In genomic region chr12:100937441-100938360, GRCm38 (mm10) we compare ENCODE assay signal across 9 mouse cellular contexts. TPM values are rescaled to one million over a fixed set of nuclear protein-coding genes. Genes with fewer than 3 reads are reported as not detected.
DNase-seq lines count a peak whose midpoint lies in the region; ATAC-seq and TF ChIP-seq lines count a peak whose summit lies in the region.
"Had no signal": no experiment of that assay in that cellular context is flagged by ENCODE, and none has a peak within 500 bp of the region (broad histone marks: within the 10 kb centered on the region; RNA-seq: fewer than 3 reads in every experiment).

No protein-coding gene starts in this region.

- no peak for TF ChIP-seq CTCF in liver, adult 2 months (IDR thresholded peaks at IDR 0.05; ENCODE audit: low read depth, low read length)
- TF ChIP-seq CTCF in forebrain, postnatal 0 days (IDR thresholded peaks at IDR 0.05; ENCODE audit: low read depth): no peak

- TF ChIP-seq POLR2A in liver, adult 2 months (IDR thresholded peaks at IDR 0.05; ENCODE audit: extremely low read depth, insufficient read depth, low read length): no peak

- H3K4me3 ChIP-seq in liver, adult 2 months (ENCODE audit: insufficient read depth, low read depth, low read length): peak overlapping the region; percentile 12; the same call in 1 of the 2 replicates
- H3K4me3 ChIP-seq in forebrain, postnatal 0 days (ENCODE audit: low read depth, low read length): no peak overlapping the region
- no peak overlapping the region for H3K4me3 ChIP-seq in kidney, embryonic 15.5 days (replicated peaks)
- H3K4me3 ChIP-seq: neural tube, embryonic 12.5 days had no signal

- no peak overlapping the region for H3K9ac ChIP-seq in liver, adult 2 months (ENCODE audit: low read depth, low read length)
- H3K9ac ChIP-seq in forebrain, postnatal 0 days: no peak overlapping the region
- no peak overlapping the region for H3K9ac ChIP-seq in kidney, embryonic 15.5 days
- H3K9ac ChIP-seq: neural tube, embryonic 12.5 days had no signal

- WGBS in liver, adult 2 months: 76% methylated on average over 21 of the region's 21 CpGs
- WGBS in forebrain, postnatal 0 days: 68% methylated on average over 21 of the region's 21 CpGs
- 54% methylated on average over 21 of the region's 21 CpGs for WGBS in kidney, embryonic 15.5 days

- peak overlapping the region; percentile 38; the same call in 1 of the 2 replicates for H3K27ac ChIP-seq in liver, adult 2 months (replicated peaks; ENCODE audit: insufficient read depth, low read depth, low read length)
- H3K27ac ChIP-seq in forebrain, postnatal 0 days (ENCODE audit: low read depth, low read length): no peak overlapping the region
- H3K27ac ChIP-seq in kidney, embryonic 15.5 days: peak overlapping the region; percentile 80
- H3K27ac ChIP-seq: neural tube, embryonic 12.5 days had no signal

- peak; percentile 21; the same call in 1 of the 2 replicates for ATAC-seq in forebrain, postnatal 0 days
- ATAC-seq in kidney, embryonic 15.5 days (replicated peaks; ENCODE audit: low FRiP score): peak; percentile 47

- no peak for DNase-seq in liver, adult 2 months (ENCODE audit: extremely low read depth, low read depth, low spot score)
- no peak for DNase-seq in liver
- no peak for DNase-seq in forebrain, postnatal 0 days
- DNase-seq in skeletal muscle tissue, adult 2 months (ENCODE audit: low read depth, low spot score): peak; percentile 34
- DNase-seq in cerebellum, adult 8-10 months: no peak
- DNase-seq in B cell, adult 2 months: no peak
- no peak for DNase-seq in layer of hippocampus, postnatal 36 days

- no peaks in the 10 kb centered on the region for H3K9me3 ChIP-seq in forebrain, postnatal 0 days (ENCODE audit: low read length)
- H3K9me3 ChIP-seq in kidney, embryonic 15.5 days (replicated peaks): no peaks in the 10 kb centered on the region
- H3K9me3 ChIP-seq: neural tube, embryonic 12.5 days had no signal

- H3K27me3 ChIP-seq in liver, adult 2 months (ENCODE audit: control insufficient read depth, insufficient read depth, low read length): no peaks in the 10 kb centered on the region
- H3K27me3 ChIP-seq in forebrain, postnatal 0 days (ENCODE audit: insufficient read depth, low read length): no peaks in the 10 kb centered on the region
- H3K27me3 ChIP-seq in kidney, embryonic 15.5 days: no peaks in the 10 kb centered on the region
- H3K27me3 ChIP-seq: neural tube, embryonic 12.5 days had no signal

- H3K4me1 ChIP-seq in liver, adult 2 months (ENCODE audit: control insufficient read depth, insufficient read depth, low read length): peaks cover 5% of the 10 kb centered on the region; the same call in 1 of the 2 replicates
- H3K4me1 ChIP-seq in forebrain, postnatal 0 days (ENCODE audit: insufficient read depth): no peaks in the 10 kb centered on the region
- H3K4me1 ChIP-seq in kidney, embryonic 15.5 days: peaks cover 13% of the 10 kb centered on the region; the same call in 1 of the 2 replicates

- H3K36me3 ChIP-seq in liver, adult 2 months (ENCODE audit: control insufficient read depth, insufficient read depth, low read length): no peaks in the 10 kb centered on the region
- H3K36me3 ChIP-seq in forebrain, postnatal 0 days (ENCODE audit: insufficient read depth): peaks cover 48% of the 10 kb centered on the region
- H3K36me3 ChIP-seq in kidney, embryonic 15.5 days: peaks cover 79% of the 10 kb centered on the region

- H3K4me2 ChIP-seq in forebrain, postnatal 0 days (ENCODE audit: low read depth): no peak overlapping the region
- no peak overlapping the region for H3K4me2 ChIP-seq in kidney, embryonic 15.5 days
- H3K4me2 ChIP-seq: neural tube, embryonic 12.5 days had no signal

- H3K79me2 ChIP-seq in liver, adult 2 months (ENCODE audit: control insufficient read depth, insufficient read depth, low read length): no peaks in the 10 kb centered on the region

RNA-seq across cellular contexts. Expression of gene Gpr68, which starts 29.7 kb away (rescaled TPM):
- 0.09 and 0.20 TPM in 2 replicates for total RNA-seq in liver, adult 2 months (2014; rRNA removed)
- 0.28 and 0.85 TPM in 2 replicates for polyA plus RNA-seq in liver, adult 2 months (2012; rRNA removed)
- 4.9 and 7.0 TPM in 2 replicates for total RNA-seq in forebrain, postnatal 0 days (2014; rRNA removed)
- 1.8 and 3.7 TPM in 2 replicates for polyA plus RNA-seq in forebrain, postnatal 0 days (2015; fragmentation: Nextera tagmentation; extraction: Ambion mirVana)
- polyA plus RNA-seq in kidney, embryonic 15.5 days (2015; fragmentation: Nextera tagmentation; extraction: Ambion mirVana): 0.51 and 0.53 TPM in 2 replicates
- total RNA-seq in layer of hippocampus, postnatal 36 days (2021): 10 to 100 TPM; 22.7 to 24.7 TPM
